Mouse (Mus musculus) intestine, postnatal 0 days (tissue): ENCODE results near the gene Gys1. TPM values are rescaled to one million over a fixed set of nuclear protein-coding genes. Genes with fewer than 3 reads are reported as not detected.

Experiments used
- ATAC-seq: fragments of 200-750 bp; cut with Nextera tagmentation; 2 replicates; pipeline ENCODE4 v1.8.0; 2017; ENCODE audit warnings: mild to moderate bottlenecking, moderate TSS enrichment, moderate library complexity
- H3K27ac ChIP-seq: fragments of 300-500 bp; sonication (generic); 2 replicates; pipeline ENCODE4 v1.5.1; 2014; ENCODE audit warnings: mild to moderate bottlenecking, low read depth, low read length, moderate library complexity
- H3K27me3 ChIP-seq: fragments of 300-500 bp; sonication (generic); replicated peaks from 2 replicates; pipeline ENCODE4 v1.6.1; 2014; ENCODE audit warnings: low read length, mixed read lengths; ENCODE audit not compliant: control insufficient read depth, insufficient read depth
- H3K36me3 ChIP-seq: fragments of 300-500 bp; sonication (generic); 2 replicates; pipeline ENCODE4 v1.6.1; 2014; ENCODE audit warnings: mild to moderate bottlenecking, moderate library complexity; ENCODE audit not compliant: control insufficient read depth, insufficient read depth
- H3K4me1 ChIP-seq: fragments of 300-500 bp; sonication (generic); replicated peaks from 2 replicates; pipeline ENCODE4 v1.6.1; 2014; ENCODE audit warnings: antibody characterized with exemption, low read length, mixed read lengths; ENCODE audit not compliant: control insufficient read depth, insufficient read depth
- H3K4me2 ChIP-seq: fragments of 300-500 bp; sonication (generic); replicated peaks from 2 replicates; pipeline ENCODE4 v1.6.1; 2014; ENCODE audit warnings: low read depth, mild to moderate bottlenecking, moderate library complexity
- H3K4me3 ChIP-seq: fragments of 300-500 bp; sonication (generic); 2 replicates; pipeline ENCODE4 v1.5.1; 2014; ENCODE audit warnings: low read depth, low read length
- H3K9ac ChIP-seq: fragments of 300-500 bp; sonication (generic); 2 replicates; pipeline ENCODE4 v1.6.1; 2014; ENCODE audit warnings: mild to moderate bottlenecking, low read depth, low read length
- H3K9me3 ChIP-seq: fragments of 300-500 bp; sonication (generic); 2 replicates; pipeline ENCODE4 v1.6.1; 2016; ENCODE audit warnings: mixed run types; ENCODE audit not compliant: control insufficient read depth
- CTCF ChIP-seq: sonication (generic); IDR thresholded peaks from 2 replicates; pipeline ENCODE4 v1.5.1; 2016; ENCODE audit warnings: low read depth, mild to moderate bottlenecking, control low read depth, antibody characterized with exemption, moderate library complexity
- WGBS: fragments of 180-500 bp; shearing (Covaris S2); extraction: QIAGEN DNeasy Blood & Tissue Kit; methylation state at CpG from one replicate; pipeline ENCODE4 v1.1.7; 2014; 5-methylcytosine and 5-hydroxymethylcytosine counted together
- polyA plus RNA-seq: library from polyadenylated mRNA; unstranded; fragments of >200 nt; fragmentation: Nextera tagmentation; extraction: Ambion mirVana; gene quantifications from 2 replicates; pipeline ENCODE4 v1.2.1, GENCODE M21; 2015

Gene Gys1
- polyA plus RNA-seq, 1 experiment from 2014 or later: 10.4 TPM

- Histone ChIP-seq H3K4me3 (no peak overlapping the region), H3K4me2 (no peak overlapping the region), H3K27me3 (no peaks in the 10 kb centered on the region), H3K36me3 (peaks cover 37% of the 10 kb centered on the region; the same call in 1 of the 2 replicates), H3K9me3 (no peaks in the 10 kb centered on the region), H3K27ac (no peak overlapping the region), H3K9ac (no peak overlapping the region), H3K4me1 (no peaks in the 10 kb centered on the region)
- TF ChIP-seq CTCF: peak; percentile 92
- peak; percentile 51 for ATAC-seq
- WGBS: 56% methylated on average over 23 of the region's 23 CpGs
These were observed 16.8 kb downstream of the Gys1 start for GRCm38 (mm10) chr7:45451344-45451982.

GRCm38 (mm10) chr7:45454971-45455370 is 20.3 kb downstream of the Gys1 start:
- no peaks in the 10 kb centered on the region for H3K4me1 ChIP-seq
- no peak overlapping the region for H3K4me2 ChIP-seq
- H3K36me3 ChIP-seq: peaks cover 52% of the 10 kb centered on the region
- no peak for TF ChIP-seq CTCF
- H3K27me3 ChIP-seq: no peaks in the 10 kb centered on the region
- H3K9ac ChIP-seq: no peak overlapping the region
- WGBS: 91% methylated on average over 15 of the region's 15 CpGs
- ATAC-seq: no peak
- H3K9me3 ChIP-seq: no peaks in the 10 kb centered on the region
- H3K27ac ChIP-seq: no peak overlapping the region
- H3K4me3 ChIP-seq: no peak overlapping the region

DNA sequence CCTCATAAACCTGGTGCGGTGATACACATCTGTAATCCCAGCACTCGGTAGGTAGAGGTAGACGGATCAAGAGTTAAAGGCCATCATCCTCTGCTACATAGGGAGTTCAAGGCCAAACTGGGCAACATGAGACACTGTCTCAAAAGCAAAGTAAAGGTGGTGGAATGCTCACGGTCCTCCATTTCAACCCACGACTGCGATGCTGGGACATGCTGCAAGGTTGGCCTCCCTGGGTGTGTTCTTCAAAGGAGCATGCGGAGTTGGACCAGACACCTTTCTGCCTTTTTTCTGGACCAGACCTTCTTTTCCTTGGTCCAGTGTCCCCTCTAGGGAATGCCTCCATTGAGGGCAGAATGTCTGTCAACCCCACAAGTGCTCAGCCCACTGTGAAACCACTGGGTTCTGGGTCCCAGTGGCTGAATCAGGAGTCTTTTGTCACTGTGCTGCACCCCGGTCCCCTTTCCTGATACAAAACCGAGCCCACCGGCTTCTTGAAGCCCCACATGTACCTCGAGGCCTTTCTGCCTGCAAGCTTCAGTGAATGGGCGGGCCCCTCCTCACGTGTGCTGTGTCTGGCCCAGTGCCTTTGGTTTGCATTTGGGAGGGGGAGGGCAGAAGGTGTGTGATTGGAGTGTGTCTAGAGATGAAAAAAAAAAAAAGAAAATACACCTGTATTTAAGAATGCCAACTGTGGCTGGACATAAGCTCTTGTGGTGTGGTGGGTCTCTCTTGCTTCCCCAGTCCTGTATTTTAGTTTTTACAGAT is 21.5 kb downstream of the Gys1 start:
- peak overlapping the region; percentile 94; the same call in 1 of the 2 replicates for H3K27ac ChIP-seq

DNA sequence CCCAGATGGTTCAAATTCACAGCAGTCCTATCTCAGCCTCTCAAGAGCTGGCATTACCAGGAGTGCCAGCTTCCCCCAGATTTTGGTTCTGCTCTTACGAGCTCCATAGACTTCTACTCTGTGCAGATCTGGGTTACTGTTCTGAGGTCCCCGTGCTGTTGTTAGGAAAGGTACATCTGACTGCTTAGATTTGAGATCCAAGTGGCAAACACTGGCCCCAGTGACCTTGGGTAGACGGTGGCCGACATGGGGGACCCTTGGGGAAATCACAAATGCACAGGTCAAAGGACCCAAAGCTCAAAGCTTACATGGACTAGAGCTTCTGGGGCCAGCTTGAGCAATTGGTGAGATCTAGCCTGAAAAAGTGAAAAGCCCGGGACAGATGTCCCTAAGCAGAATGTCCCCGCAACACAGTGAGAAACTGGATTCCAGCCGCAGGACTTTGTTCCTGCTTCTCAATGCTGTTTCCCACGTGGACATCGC is 22.1 kb downstream of the Gys1 start:
- Histone ChIP-seq H3K4me1 (0 out of 2 replicates have a peak, but pooled peaks cover 7% of the 10 kb centered on the region), H3K27me3 (no peaks in the 10 kb centered on the region), H3K9ac (peak overlapping the region; percentile 57), H3K4me3 (0 out of 2 replicates have a peak overlapping the region, but pooled peaks have one; percentile 74), H3K27ac (peak overlapping the region; percentile 94), H3K36me3 (peaks cover 47% of the 10 kb centered on the region), H3K4me2 (peak overlapping the region; percentile 73), H3K9me3 (no peaks in the 10 kb centered on the region)
- WGBS: 36% methylated on average over 9 of the region's 9 CpGs
- ATAC-seq: no peak
- no peak for TF ChIP-seq CTCF

More for the DNA sequence above, 21.5 kb downstream of the Gys1 start:
- Histone ChIP-seq H3K4me3 (no peak overlapping the region), H3K9ac (no peak overlapping the region; the same call in 1 of the 2 replicates), H3K36me3 (peaks cover 50% of the 10 kb centered on the region), H3K9me3 (no peaks in the 10 kb centered on the region), H3K4me1 (0 out of 2 replicates have a peak, but pooled peaks cover 6% of the 10 kb centered on the region), H3K4me2 (no peak overlapping the region), H3K27me3 (no peaks in the 10 kb centered on the region)
- no peak for ATAC-seq
- TF ChIP-seq CTCF: no peak
- WGBS: 76% methylated on average over 13 of the region's 13 CpGs

DNA sequence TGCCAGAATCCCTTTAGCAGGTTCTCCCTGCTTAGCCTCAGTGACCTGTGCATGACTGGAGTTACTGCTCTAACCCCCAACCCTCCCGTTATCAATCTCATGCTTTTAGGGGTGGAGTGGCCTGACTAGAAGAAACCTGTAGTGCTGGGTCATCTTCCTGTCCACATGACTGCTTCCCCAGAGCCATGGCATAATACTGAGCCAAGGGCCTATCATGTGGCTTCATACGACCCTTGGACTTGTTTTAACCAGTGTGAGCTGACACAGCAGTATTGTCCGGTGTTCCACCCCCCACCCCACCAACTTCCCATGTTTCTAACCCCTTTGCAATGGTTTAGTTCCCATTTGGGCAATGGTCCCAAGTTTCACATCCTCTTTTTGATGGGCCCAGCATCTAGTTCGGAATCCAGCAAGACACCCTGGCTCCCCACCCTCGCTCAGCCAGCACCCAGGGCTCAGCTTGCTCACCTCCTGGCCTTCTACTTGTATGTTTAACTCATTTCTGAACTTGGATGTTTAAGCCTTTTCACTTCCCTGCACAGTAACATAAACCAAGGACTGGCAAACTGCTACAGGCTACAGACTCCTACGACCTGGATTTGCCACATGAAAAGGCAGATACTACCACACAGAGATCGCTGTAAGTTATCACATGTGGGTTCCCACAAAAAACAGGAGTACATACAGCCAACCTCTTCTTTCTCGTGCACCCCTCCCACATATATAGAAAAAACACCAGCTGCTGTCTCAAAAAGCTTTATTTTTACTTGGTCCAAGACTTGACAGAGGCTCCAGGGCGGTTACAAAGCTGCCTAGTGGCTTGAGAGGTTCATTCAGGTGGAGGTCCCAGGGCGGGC is 22.8 kb downstream of the Gys1 start:
- no peak for TF ChIP-seq CTCF
- H3K27ac ChIP-seq: peak overlapping the region; percentile 94
- peak overlapping the region; percentile 74 for H3K4me3 ChIP-seq
- peak overlapping the region; percentile 73 for H3K4me2 ChIP-seq
- peak; percentile 29 for ATAC-seq
- no peaks in the 10 kb centered on the region for H3K9me3 ChIP-seq
- 32% methylated on average over 9 of the region's 10 CpGs for WGBS
- 0 out of 2 replicates have a peak, but pooled peaks cover 9% of the 10 kb centered on the region for H3K4me1 ChIP-seq
- H3K9ac ChIP-seq: peak overlapping the region; percentile 57
- H3K27me3 ChIP-seq: no peaks in the 10 kb centered on the region
- peaks cover 41% of the 10 kb centered on the region for H3K36me3 ChIP-seq
